Mouse (Mus musculus) heart, adult 8-10 months (tissue): ENCODE measurements around the gene Fam222a. TPM values are rescaled to one million over a fixed set of nuclear protein-coding genes. Genes with fewer than 3 reads are reported as not detected.

Source experiments
- DNase-seq: peaks from one replicate; pipeline ENCODE4 v3.0.0; 2022; ENCODE audit warnings: low spot score
- total RNA-seq, 4 experiments: library from RNA; stranded (reverse); gene quantifications; 2 replicates each; pipeline ENCODE4 v1.2.4; 2022

The Fam222a gene
- total RNA-seq, 4 experiments from 2014 or later = 1.2 to 2.4 (median 1.7) TPM

DNA sequence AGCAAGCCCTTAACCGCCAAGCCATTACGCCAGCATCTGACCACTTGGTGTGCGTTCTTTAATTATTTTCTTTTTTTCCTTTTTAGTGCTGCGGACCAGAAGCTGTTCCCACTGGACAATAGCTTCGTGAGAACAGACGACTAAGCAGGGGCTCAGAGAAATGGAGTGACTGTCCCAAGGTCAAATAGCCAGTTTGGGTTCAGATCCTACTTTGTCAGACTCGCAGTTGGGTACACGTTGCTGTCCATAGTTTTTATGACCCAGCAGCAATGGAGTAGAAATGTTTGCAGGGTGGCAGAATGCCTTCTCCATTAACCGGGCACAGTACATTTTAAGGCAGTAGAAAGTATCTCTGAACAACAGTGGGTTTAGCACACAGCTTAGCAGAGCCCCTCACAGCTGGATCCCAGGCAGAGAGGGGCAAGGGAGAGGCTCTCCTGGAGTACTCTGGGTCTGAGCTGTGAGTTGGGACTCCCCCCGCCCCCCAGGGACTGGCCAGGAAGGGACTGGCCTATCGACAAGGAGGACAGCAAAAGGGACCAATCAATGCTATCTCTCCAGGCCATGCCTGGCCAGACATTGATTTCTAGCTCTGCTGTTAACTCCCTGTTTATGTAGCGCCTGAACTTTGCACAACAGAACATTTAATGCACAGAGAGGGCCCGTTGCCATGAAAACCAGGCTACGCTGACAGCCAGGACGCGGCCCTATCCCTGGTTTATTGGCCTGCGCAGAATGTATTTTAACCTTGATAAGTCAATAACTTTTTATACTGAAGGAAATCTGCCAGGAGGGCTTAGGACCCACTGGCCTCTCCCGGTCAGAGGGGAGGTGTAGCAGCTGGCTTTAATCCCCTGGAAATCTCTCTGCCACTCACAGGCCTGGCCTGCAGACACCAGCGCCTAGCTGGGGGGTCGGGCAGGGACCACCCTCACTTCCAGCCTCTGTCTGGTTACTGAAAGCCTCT is 9.8 kb upstream of the Fam222a start:
- DNase-seq = no peak

DNA sequence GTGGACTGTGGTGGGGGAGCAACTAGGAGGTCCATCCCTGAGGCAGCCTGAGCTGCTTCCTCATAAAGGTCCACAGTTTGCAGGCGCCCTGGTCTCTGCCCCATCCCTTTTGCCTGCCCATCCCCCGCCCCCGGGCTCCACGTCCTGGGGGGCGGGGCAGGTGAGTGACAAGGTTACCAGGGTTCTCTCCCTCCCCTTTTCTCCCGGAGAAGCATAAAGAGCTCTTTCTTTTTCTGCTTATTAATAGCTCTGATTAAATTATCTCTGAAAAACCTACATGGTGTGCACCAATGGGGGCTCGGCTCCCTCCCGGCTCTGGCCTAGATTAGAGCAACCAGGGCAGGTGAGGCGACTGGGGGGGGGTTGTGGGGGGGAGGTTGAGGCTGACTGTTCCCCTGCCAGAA is 7.3 kb upstream of the Fam222a start:
- DNase-seq = no peak

DNA sequence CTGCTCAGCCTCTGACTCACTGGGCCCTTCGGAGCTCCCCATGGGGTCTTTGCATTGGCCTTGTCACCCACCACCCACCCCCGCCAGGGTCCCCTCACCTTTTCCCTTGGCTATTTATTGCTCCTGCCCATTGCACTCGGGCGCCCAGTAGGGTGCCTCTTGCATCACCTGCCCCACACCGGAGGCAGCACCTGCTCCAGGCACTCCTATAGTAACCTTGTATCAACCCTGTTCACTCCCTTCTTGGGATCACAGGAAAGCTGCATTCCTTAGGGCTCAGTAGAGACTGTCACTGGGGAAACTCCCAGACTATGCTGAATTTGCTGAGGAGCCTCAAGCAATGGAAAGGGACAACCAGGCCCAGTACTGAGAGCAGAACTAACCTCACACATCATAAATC is 6.9 kb upstream of the Fam222a start:
- no peak for DNase-seq

DNA sequence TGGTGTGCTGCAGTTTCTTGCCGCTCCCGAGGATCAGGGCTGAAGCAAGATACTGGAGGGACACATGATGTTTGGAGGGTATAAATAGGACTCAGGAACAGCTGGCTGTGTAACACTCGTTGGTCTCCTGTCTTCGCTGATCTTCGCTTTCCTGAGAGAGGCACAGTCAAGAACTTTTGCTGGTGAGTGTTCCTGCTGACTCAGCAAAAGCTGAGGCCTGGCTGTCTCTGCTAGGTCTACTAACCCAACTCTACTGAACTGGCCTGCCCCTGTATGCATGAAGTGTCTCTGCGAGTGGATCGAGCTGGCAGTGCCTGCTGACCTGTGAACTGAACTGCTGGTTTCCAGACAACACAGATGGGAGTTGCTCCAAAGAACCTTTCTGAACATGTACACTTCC is 3.8 kb upstream of the Fam222a start:
- no peak for DNase-seq

DNA sequence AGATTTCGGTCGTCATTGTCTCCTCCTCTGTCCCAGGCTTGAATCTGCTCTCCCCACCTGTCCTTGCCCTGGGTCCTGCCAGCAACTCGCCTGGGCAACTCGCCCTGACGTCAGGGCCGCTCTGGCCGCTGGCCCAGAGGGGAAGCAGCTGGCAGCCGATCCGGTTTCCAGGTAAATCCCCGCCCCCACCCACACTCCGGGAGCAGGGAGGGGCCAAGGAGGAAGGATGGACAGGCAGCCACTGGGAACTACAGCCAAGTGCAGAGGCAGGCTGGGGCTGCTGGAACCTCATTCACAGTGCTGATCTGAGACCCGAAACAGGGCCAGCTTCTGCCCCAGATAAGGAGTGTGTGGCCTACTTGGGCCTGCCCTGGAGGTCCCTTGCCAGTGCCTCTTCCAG is 2.5 kb upstream of the Fam222a start:
- DNase-seq = no peak

DNA sequence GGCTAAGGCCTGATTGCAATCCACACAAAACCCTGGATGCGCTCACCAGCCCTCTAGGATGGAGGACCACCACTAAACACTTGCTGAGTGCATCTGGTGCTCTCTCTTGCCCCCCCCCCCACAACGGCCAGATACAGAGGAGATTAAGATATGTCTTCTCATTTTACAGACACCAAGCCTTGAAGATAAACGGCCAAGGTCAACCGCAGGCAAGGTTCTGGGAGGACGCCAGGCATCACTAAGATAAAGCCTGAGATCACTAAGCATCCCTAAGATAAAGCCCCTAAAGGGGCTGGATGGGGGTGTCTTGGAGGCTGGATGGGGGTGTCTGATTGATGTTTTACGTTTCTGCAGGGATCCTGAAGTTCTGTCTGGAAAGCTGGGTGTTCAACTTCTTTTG is 2.1 kb upstream of the Fam222a start:
- no peak for DNase-seq

DNA sequence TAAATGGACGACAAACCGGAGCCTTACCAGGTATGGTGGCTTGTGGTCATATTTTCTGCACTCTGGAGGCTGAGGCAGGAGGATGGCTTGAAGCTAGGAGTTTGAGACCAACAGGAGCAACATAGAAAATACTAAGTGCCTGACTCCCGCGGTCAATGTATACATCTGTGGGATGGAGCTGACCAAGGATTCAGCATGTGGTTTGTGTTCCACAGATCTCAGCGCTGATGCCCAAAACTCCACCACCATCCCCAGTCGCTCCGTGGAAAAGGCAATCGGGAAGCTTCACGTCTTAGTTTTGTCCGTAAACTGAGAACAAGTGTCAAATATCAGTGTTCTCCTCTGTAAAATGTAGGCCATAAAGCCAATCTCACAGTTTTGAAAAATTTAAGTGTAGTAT is 1.4 kb upstream of the Fam222a start:
- no peak for DNase-seq

DNA sequence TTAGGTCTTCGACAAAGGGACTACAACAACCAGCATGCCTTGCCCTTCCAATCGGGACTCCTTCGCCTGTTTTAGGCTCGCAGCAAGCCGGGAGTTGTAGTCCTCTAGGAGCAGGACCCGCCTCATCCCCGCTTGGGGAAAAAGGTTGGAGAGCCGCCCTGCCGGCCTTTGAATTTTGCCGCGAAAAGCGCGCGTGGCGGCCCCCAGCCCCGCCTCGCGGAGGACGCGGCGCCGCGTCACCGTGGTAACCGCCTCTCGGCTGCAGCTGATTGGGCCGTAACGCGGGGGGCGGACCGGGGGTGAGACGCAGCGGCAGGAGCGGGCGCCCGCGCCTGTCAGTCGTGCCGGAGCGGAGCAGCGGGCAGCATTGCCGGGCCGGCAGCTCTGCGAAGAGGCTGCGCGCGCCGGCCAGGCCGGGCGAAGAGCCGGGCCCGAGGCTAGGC is 720 bp upstream of the Fam222a start:
- peak; percentile 92 for DNase-seq

DNA sequence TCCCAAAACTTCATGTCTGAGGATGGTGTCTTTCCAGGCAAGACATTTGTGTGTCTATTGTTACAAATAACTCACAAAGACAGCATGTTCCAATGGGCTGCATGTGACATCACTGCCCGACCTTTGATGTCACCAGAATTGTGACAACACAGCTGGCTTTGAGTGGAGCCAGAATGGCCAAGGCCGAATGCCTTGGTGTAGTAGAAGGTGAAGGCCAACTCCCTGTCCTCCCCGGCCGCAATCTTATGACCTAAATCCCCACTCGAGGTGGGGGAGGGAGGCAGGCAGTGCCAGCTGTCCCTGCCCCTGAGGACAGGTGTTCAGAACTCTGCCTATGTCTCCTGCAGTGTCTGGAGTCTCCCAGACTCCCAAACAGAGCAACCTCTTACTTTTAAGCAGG is 1.0 kb downstream of the Fam222a start:
- no peak for DNase-seq

DNA sequence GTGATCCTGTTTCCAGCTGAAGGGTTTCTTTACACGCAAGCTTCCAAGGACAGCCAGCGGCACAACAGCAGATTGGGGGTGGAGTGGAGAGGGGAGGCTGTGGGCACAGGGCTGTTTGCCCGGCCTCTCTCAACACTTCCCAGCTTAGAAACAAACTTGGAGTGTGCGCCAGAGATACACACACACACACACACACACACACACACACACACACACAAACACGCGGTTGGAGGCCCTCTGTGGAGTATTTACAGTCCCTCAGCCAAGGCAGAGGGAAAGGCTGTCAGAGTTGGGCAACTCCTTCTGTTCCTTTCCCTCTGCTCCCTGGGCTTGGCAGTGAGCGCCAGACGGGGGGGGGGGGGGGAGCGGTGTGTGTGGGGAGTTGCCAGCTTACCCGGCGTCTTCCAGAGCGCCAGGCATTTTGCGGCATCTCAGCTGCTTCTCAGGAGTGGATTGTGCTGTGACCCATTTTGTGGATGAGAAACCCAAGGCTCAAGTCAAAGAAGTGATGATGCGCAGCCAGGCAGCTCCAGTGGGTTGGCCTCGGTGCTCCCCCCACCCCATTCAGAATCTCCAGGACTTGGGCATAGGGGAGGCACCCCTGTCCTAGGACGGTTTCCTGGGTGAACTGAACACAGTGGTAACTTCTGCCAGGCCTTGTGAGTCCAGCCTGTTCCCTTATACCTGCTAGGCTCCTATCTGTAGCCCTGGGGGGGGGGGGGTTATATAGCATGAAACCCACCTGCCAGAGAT is 2.3 kb downstream of the Fam222a start:
- DNase-seq = peak; percentile 54

DNA sequence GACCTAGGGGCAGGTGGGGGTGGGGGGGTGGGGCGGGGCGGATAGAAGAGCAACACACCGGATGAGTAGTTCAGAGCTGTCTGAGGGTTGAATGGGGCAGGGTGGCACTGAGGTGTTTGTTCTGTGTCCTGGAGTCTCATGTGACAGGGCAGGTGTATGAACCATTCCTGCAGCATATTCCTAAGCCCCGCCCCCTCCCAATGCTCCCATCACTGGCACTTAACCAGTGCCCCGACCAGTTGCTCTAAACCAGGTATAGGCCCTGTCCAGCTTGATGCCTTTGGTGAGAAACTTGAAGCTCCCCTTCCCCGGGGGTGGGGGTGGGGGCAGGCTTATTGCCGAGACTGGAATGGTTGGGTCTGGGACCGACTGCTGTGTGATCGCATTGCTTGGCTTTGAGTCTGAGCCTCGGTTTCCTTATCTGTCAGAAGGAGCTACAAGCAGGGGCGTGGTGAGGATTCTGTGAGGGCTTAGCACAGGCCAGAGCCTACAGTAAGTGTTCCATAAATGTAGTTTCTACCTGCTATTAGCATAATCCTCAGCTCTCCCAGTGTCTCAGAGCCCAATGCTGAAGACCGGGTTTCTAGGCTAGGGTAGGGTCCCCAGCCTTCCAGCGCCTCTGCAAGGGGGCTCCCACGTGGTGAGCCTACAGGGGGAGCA is 3.1 kb downstream of the Fam222a start:
- DNase-seq = no peak

DNA sequence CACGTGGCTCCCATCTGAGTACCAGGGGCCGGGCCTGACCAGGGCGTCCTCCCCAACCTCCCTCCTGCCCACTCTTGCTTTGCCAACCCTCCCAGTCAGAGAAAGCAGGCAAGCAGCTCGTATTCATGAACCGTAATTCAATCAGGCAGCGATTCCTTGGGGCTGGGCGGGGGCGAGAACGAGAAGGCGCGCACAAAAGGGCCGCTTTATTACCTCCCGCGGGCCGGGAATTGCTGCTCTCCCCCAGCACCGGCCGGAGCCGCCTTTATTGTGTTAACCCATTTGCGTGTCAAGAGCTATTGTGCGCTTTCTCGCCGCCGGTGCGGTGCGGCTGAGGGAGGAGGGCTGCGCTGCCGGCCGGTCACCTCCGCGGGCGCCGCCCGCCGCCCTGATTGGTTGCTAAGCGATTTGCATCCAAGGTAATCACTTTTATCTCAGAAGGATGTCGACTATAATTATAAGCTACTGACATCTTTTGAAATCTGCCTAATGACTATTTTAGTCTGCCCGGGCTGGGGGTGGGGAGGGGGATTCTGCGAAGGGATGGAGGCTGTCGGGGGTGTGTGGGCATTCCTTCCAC is 3.7 kb downstream of the Fam222a start:
- no peak for DNase-seq

DNA sequence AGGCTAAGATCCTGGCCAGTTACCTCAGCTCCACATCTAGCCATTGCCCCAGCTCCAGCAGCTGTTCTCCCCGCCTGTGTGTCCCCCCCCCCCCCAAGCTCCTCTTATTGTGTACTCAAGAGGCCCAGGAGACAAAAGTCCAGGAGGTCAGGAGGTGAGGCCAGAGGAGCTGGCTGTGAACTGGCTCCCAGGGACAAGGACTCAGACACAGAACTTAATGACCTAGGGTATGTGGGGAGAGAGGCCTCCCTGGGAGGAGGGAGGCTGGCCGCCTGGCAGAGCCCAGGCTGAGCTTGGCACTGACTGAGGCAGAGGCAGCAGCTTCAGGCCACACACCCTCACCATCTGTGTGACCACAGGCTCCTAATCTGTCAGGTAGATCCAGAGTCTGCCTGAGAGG is 5.2 kb downstream of the Fam222a start:
- DNase-seq = no peak

DNA sequence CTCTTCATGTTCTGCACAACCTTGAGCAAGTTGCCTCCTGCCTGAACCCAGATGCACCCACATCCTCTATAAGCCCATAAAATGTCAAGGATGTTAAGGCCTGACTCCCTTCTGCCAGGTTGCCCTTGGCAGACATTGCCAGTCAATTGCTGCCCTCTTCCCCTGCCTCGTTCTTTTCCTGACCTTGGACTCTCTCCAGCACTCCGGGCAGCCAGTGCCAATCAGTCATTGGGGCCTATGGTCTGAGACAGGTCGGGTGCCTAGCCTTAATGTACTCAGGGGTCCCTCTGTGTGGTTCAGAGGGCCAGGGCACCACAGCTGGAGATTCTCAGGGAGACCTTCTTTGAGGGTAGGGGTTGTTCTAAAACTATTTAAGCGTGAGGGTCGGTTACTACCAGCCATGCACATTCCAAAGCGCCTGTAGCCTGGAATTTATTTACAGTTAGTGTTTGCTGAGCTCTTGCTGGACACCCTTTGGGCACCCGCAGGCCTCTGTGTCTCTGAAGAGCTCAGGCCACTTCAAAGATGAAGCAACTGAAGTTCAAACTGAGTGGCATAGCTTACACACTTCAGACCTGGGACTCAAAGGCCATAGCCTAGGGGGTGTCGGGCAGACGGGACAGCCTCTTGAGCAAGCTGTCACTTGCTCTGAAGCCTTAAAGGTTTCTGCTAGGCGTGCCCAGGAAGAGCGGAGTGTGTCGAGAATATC is 6.3 kb downstream of the Fam222a start:
- no peak for DNase-seq

DNA sequence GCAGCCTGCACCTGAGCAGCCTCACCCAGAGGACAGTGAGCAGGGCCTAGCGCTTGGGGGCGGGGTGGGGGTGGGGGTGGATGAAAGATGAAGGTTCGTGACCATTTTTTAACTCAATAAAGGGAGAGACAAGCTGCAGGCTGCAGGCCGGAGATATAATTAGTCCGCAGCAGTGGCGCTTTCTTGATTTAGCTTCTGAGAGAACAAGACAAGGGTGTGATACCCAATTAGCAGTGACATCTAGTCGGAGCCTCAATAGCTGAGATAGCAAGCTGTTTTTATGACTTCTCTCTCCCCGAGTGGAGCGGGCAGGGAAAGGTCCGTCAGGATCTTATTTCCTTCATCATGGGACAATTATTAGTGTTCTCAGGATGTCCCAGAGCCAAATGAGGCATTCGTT is 7.2 kb downstream of the Fam222a start:
- DNase-seq = no peak

DNA sequence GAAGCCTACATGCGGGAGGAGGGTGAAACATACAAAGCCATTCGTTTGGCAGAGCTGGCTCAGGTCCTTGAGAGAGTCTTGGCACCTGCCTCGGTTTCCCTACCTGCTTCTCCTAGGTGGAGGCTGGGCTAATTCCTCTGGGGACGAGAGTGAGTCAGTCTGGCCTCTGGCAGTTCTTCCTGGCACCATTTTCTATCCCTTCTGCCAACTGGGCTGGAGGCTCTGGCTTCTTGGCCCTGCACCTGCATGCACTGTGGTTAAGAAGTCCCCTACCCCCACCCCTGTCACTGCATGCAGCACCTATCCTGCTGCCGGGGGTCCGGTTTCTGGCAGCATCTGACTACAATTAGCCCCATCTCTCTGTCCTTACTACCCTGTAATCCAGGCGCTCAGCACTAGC is 7.7 kb downstream of the Fam222a start:
- DNase-seq = no peak

DNA sequence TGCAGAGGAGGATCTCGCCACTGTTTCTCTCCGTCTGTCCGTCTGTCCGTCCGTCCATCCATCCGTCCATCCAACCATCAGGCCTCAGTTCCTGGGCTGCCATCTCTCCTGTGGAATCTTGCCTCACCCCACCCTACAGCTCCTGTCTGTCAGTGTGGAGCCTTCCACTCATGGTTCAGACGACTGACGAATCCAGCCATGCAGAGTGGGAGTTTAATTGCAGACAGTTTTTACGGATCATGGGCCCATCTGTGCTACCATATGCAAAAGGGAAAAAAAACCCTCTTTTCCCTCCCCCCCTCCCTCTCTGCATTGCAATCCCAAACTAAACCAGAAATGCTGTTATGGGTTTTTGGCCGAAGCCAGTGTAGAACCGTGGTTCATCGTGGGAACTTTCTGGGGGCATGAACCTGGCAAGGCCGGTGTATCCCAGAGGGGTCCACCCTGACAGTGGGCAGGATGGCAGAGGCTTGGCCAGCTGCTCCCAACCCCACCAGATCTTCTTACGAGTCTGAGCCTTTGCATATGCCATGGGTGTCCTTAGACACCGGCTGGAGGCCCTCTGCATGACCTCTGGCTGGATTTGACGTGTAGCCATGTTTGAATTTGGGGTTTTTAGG is 8.3 kb downstream of the Fam222a start:
- no peak for DNase-seq

DNA sequence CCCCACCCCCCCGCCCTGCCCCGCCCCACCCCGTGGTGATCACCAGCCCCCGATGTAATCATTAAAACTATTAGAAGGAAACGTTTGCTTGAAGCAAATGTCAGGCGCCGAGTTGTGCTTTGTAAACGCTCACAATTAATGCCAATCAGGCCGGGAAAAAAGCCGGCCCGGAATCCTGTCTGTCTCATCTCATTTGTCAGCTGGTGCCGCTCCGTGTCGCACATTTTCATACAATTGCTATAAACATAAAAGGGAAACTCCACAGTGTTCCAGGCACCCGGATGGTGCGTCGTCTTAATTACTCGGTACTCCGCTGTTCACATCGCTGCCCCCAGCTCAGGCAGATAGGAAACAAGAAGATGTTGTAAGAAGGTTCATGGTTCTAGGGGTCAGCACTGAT is 10.5 kb downstream of the Fam222a start:
- DNase-seq = no peak

DNA sequence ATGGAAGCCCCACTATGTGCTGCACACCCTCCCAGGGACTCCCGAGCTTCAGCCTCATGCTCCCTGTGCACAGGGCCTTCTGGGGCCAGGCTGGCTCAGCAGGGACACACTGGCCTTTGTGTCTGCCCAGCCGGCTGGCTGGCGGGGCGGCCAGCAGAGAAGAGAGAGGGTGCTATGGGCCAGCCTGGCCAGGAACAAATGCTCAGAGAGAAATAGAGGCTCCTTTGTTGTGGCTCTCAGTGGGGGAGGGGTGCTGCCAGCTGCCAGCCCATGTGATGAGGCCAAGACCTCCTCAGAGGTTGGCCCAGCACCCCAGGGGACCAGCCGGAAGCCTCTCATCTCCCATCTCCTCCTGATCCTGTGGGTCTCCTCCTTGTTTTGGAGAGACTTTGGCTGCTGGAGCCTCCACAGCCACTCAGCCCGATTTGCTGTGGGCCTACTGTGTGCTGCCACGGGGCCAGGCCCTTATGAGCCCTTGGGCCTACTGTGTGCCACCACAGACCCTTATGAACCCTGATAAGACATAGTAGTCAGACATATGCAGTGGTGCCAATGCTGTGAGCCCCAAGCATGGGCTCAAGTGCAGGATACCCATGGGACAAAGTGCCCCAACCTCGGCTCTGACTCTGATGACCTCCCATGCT is 12.0 kb downstream of the Fam222a start:
- no peak for DNase-seq

DNA sequence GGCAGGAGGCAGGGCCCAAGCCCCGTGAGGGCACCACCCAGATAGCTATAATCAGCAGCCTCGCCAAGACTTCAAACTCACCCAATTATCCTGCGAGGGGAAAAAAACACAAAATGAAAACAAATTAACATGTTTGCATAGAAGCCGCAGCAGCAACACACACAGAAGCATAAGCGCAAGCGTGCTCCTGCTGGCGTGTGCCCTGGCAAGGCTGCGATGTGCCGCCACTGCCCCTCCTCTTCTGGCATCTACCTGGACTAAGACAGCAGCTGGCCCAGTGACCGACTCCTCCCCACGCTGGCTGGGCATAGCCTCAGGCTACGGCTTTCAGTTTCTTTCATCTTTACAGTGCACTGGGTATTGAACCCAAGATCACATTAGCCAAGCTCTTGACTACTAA is 13.7 kb downstream of the Fam222a start:
- no peak for DNase-seq
